Mouse (Mus musculus): ENCODE results near the gene Igsf10.

DNA sequence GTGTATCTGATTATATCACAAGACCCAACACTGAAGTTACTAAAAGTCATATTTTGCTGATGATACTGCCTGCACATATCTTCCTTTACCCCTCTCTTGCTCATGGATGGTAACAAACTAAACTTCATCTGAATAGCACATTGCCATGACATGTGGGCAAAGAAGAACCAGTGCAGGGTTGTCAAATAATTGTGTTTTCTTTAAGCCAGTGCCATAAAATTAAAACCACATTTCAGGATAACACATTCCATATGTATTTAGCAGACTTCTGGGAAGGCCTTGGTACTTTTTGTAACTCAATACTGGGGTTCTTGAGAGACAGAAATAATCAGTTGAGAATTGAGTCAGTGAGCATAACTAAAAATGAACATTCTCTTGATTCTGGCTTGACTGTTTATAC is 15.9 kb upstream of the Igsf10 start:
- no peak for TF ChIP-seq CTCF (IDR thresholded peaks at IDR 0.05)
- TF ChIP-seq EP300 (IDR thresholded peaks at IDR 0.05): no peak

Data from lung, postnatal 0 days (tissue).